Mouse (Mus musculus): ENCODE measurements around the gene Slc7a6.

- TF ChIP-seq CTCF (IDR thresholded peaks at IDR 0.05; ENCODE audit: low read depth) (no peak), EP300 (IDR thresholded peaks at IDR 0.05; ENCODE audit: low read depth) (no peak)
Observed at GRCm38 (mm10) chr8:106137218-106137905, 31.3 kb upstream of the Slc7a6 start.

Measured in liver, embryonic 14.5 days (tissue).